Mouse (Mus musculus): ENCODE data around the gene Tma7.
A peak's percentile ranks its signal among the peaks of the same experiment; 100 is the strongest.

GRCm38 (mm10) chr9:109060184-109060897 lies 22.0 kb downstream of the Tma7 start:
- TF ChIP-seq CTCF (IDR thresholded peaks at IDR 0.05; ENCODE audit: insufficient read depth, low read length) (0 out of 2 replicates have a peak, but pooled peaks have one; percentile 6), POLR2A (IDR thresholded peaks at IDR 0.05; ENCODE audit: borderline replicate concordance, extremely low read depth, low read depth, low read length) (no peak)

Measured in lung, adult 2 months (tissue).